Comparison of ENCODE assay signal across 16 mouse cellular contexts in genomic region chr3:147041201-147041600, GRCm38 (mm10).
"Had no signal": no experiment of that assay in that cellular context is flagged by ENCODE, and none has a peak within 500 bp of the region (broad histone marks: within the 10 kb centered on the region; RNA-seq: fewer than 3 reads in every experiment).

No protein-coding gene starts in this region.

- DNase-seq: retina, postnatal 1 day; right cerebral cortex, adult 18-20 months; right cerebral cortex, postnatal 14 days; right cerebral cortex, postnatal 25 days; right cerebral cortex, postnatal 4 days; spleen, adult 18-20 months; thymus, adult 18-20 months; thymus, adult 2 months; thymus, postnatal 14 days; thymus, postnatal 25 days; thymus, postnatal 36 days; thymus, postnatal 4 days had no signal

- H3K27me3 ChIP-seq: neural tube, embryonic 13.5 days; neural tube, embryonic 15.5 days; stomach, embryonic 15.5 days had no signal

- H3K9me3 ChIP-seq: neural tube, embryonic 13.5 days; neural tube, embryonic 15.5 days; stomach, embryonic 15.5 days had no signal

- H3K9ac ChIP-seq: neural tube, embryonic 13.5 days; neural tube, embryonic 15.5 days; stomach, embryonic 15.5 days had no signal

- H3K4me3 ChIP-seq: neural tube, embryonic 13.5 days; neural tube, embryonic 15.5 days; stomach, embryonic 15.5 days had no signal

- H3K4me1 ChIP-seq: neural tube, embryonic 13.5 days; neural tube, embryonic 15.5 days; stomach, embryonic 15.5 days had no signal

- H3K27ac ChIP-seq: neural tube, embryonic 13.5 days; neural tube, embryonic 15.5 days; stomach, embryonic 15.5 days; stomach, postnatal 0 days had no signal

- H3K4me2 ChIP-seq: neural tube, embryonic 13.5 days; neural tube, embryonic 15.5 days; stomach, embryonic 15.5 days had no signal

- H3K36me3 ChIP-seq: neural tube, embryonic 13.5 days; neural tube, embryonic 15.5 days; stomach, embryonic 15.5 days had no signal
